Mouse (Mus musculus): Measurements from ENCODE around the gene Xaf1. TPM values are rescaled to one million over a fixed set of nuclear protein-coding genes. Genes with fewer than 3 reads are reported as not detected.

Xaf1 gene
- polyA plus RNA-seq, 1 experiment, result 5.9 TPM

GRCm38 (mm10) chr11:72286651-72287050 is 14.8 kb upstream of the Xaf1 start:
- Histone ChIP-seq H3K79me2 (ENCODE audit: control insufficient read depth, insufficient read depth) (no peaks in the 10 kb centered on the region), H3ac (ENCODE audit: control insufficient read depth, insufficient read length) (no peak overlapping the region), H3K4me3 (no peak overlapping the region), H3K36me3 (ENCODE audit: control insufficient read depth, insufficient read depth) (no peaks in the 10 kb centered on the region), H3K27me3 (ENCODE audit: control insufficient read depth, insufficient read depth, insufficient read length) (no peaks in the 10 kb centered on the region), H3K4me2 (ENCODE audit: low read depth) (no peak overlapping the region)
- no peak for TF ChIP-seq E2F4 (IDR thresholded peaks at IDR 0.05; ENCODE audit: insufficient read depth)
- TF ChIP-seq TCF12 (IDR thresholded peaks at IDR 0.05; ENCODE audit: insufficient read depth, poor library complexity, severe bottlenecking), result no peak
- TF ChIP-seq SRF (IDR thresholded peaks at IDR 0.05; ENCODE audit: control insufficient read depth, insufficient read length, low read depth), result no peak
- TF ChIP-seq MAX (IDR thresholded peaks at IDR 0.05; ENCODE audit: low read depth), result no peak
- no peak for TF ChIP-seq MYOG (IDR thresholded peaks at IDR 0.05; ENCODE audit: control insufficient read depth in 1 of 3, insufficient read depth in 1 of 3, insufficient read length in 2 of 3, low read depth in 2 of 3)
- TF ChIP-seq POLR2A (IDR thresholded peaks at IDR 0.05; ENCODE audit: insufficient read length, low read depth), result no peak
- no peak for TF ChIP-seq TCF3 (IDR thresholded peaks at IDR 0.05; ENCODE audit: insufficient read length, low read depth)

GRCm38 (mm10) chr11:72287126-72287525 is 14.3 kb upstream of the Xaf1 start:
- no peak for TF ChIP-seq E2F4 (IDR thresholded peaks at IDR 0.05; ENCODE audit: insufficient read depth)
- no peak for TF ChIP-seq SRF (IDR thresholded peaks at IDR 0.05; ENCODE audit: control insufficient read depth, insufficient read length, low read depth)
- no peak for TF ChIP-seq REST (IDR thresholded peaks at IDR 0.05; ENCODE audit: insufficient read depth, insufficient read length)
- TF ChIP-seq MAX (IDR thresholded peaks at IDR 0.05; ENCODE audit: low read depth), result no peak
- no peak for TF ChIP-seq USF1 (IDR thresholded peaks at IDR 0.05; ENCODE audit: low read depth)
- TF ChIP-seq MYOD1 (IDR thresholded peaks at IDR 0.05; ENCODE audit: control insufficient read depth in 1 of 3, insufficient read length in 2 of 3, low read depth in 2 of 3), result no peak
- no peak for TF ChIP-seq TCF12 (IDR thresholded peaks at IDR 0.05; ENCODE audit: insufficient read depth, poor library complexity, severe bottlenecking)
- TF ChIP-seq CEBPB (IDR thresholded peaks at IDR 0.05; ENCODE audit: insufficient read depth, poor library complexity, severe bottlenecking), result no peak

GRCm38 (mm10) chr11:72287543-72287942 is 13.9 kb upstream of the Xaf1 start:
- TF ChIP-seq REST (IDR thresholded peaks at IDR 0.05; ENCODE audit: insufficient read depth, insufficient read length) (no peak), TCF12 (IDR thresholded peaks at IDR 0.05; ENCODE audit: insufficient read depth, poor library complexity, severe bottlenecking) (no peak), POLR2A (IDR thresholded peaks at IDR 0.05; ENCODE audit: insufficient read length, low read depth) (no peak), POLR2AphosphoS2 (IDR thresholded peaks at IDR 0.05; ENCODE audit: insufficient read length, low read depth) (no peak), CEBPB (IDR thresholded peaks at IDR 0.05; ENCODE audit: insufficient read depth, poor library complexity, severe bottlenecking) (no peak), SRF (IDR thresholded peaks at IDR 0.05; ENCODE audit: control insufficient read depth, insufficient read length, low read depth) (no peak), E2F4 (IDR thresholded peaks at IDR 0.05; ENCODE audit: insufficient read depth) (no peak), MYOG (IDR thresholded peaks at IDR 0.05; ENCODE audit: control insufficient read depth in 1 of 3, insufficient read depth in 1 of 3, insufficient read length in 2 of 3, low read depth in 2 of 3) (peak in 1 of 3 experiments; percentile 45), MYOD1 (IDR thresholded peaks at IDR 0.05; ENCODE audit: control insufficient read depth in 1 of 3, insufficient read length in 2 of 3, low read depth in 2 of 3) (no peak)
- Histone ChIP-seq H3K27me3 (ENCODE audit: control insufficient read depth, insufficient read depth, insufficient read length) (no peaks in the 10 kb centered on the region), H3K4me2 (ENCODE audit: low read depth) (no peak overlapping the region), H3K4me3 (no peak overlapping the region), H3K36me3 (ENCODE audit: control insufficient read depth, insufficient read depth) (no peaks in the 10 kb centered on the region), H3ac (ENCODE audit: control insufficient read depth, insufficient read length) (no peak overlapping the region), H3K79me2 (ENCODE audit: control insufficient read depth, insufficient read depth) (no peaks in the 10 kb centered on the region)

More at GRCm38 (mm10) chr11:72287126-72287525, 14.3 kb upstream of the Xaf1 start:
- Histone ChIP-seq H3ac (ENCODE audit: control insufficient read depth, insufficient read length) (no peak overlapping the region), H3K79me2 (ENCODE audit: control insufficient read depth, insufficient read depth) (no peaks in the 10 kb centered on the region), H3K36me3 (ENCODE audit: control insufficient read depth, insufficient read depth) (no peaks in the 10 kb centered on the region), H3K4me3 (no peak overlapping the region), H3K27me3 (ENCODE audit: control insufficient read depth, insufficient read depth, insufficient read length) (no peaks in the 10 kb centered on the region), H3K4me2 (ENCODE audit: low read depth) (no peak overlapping the region)

- Histone ChIP-seq H3K4me2 (ENCODE audit: low read depth) (no peak overlapping the region), H3K36me3 (ENCODE audit: control insufficient read depth, insufficient read depth) (no peaks in the 10 kb centered on the region), H3K4me3 (no peak overlapping the region), H3K79me2 (ENCODE audit: control insufficient read depth, insufficient read depth) (no peaks in the 10 kb centered on the region), H3K27me3 (ENCODE audit: control insufficient read depth, insufficient read depth, insufficient read length) (no peaks in the 10 kb centered on the region), H3ac (ENCODE audit: control insufficient read depth, insufficient read length) (no peak overlapping the region)
- TF ChIP-seq CEBPB (IDR thresholded peaks at IDR 0.05; ENCODE audit: insufficient read depth, poor library complexity, severe bottlenecking) (no peak), TCF12 (IDR thresholded peaks at IDR 0.05; ENCODE audit: insufficient read depth, poor library complexity, severe bottlenecking) (no peak), POLR2AphosphoS2 (IDR thresholded peaks at IDR 0.05; ENCODE audit: insufficient read length, low read depth) (no peak), MYOG (IDR thresholded peaks at IDR 0.05; ENCODE audit: control insufficient read depth in 1 of 3, insufficient read depth in 1 of 3, insufficient read length in 2 of 3, low read depth in 2 of 3) (no peak), SRF (IDR thresholded peaks at IDR 0.05; ENCODE audit: control insufficient read depth, insufficient read length, low read depth) (no peak), TCF3 (IDR thresholded peaks at IDR 0.05; ENCODE audit: insufficient read length, low read depth) (no peak), MYOD1 (IDR thresholded peaks at IDR 0.05; ENCODE audit: control insufficient read depth in 1 of 3, insufficient read length in 2 of 3, low read depth in 2 of 3) (no peak)
Measured at GRCm38 (mm10) chr11:72293116-72293515, 8.3 kb upstream of the Xaf1 start.

GRCm38 (mm10) chr11:72302230-72302629 is 801 bp downstream of the Xaf1 start:
- TF ChIP-seq MYOD1 (IDR thresholded peaks at IDR 0.05; ENCODE audit: control insufficient read depth in 1 of 3, insufficient read length in 2 of 3, low read depth in 2 of 3) (peak in 1 of 3 experiments; percentile 31), REST (IDR thresholded peaks at IDR 0.05; ENCODE audit: insufficient read depth, insufficient read length) (no peak)
- no peak overlapping the region for H3ac ChIP-seq (ENCODE audit: control insufficient read depth, insufficient read length)
- H3K4me2 ChIP-seq (ENCODE audit: low read depth), result peak overlapping the region; percentile 96
- no peaks in the 10 kb centered on the region for H3K79me2 ChIP-seq (ENCODE audit: control insufficient read depth, insufficient read depth)
- no peaks in the 10 kb centered on the region for H3K27me3 ChIP-seq (ENCODE audit: control insufficient read depth, insufficient read depth, insufficient read length)
- H3K36me3 ChIP-seq (ENCODE audit: control insufficient read depth, insufficient read depth), result no peaks in the 10 kb centered on the region
- H3K4me3 ChIP-seq, result peak overlapping the region; percentile 10
